Mouse (Mus musculus): ENCODE measurements at regions not wholly inside any gene's neighbourhood (a gene's known extent, or its start where the extent isn't known, plus 50 kb on each side); places are given as distances from the start of the nearest gene placed in this dataset.

- DNase-seq, result no peak
Measured at GRCm38 (mm10) chr11:94882687-94883383, 53.2 kb upstream of the Col1a1 start.

DNA sequence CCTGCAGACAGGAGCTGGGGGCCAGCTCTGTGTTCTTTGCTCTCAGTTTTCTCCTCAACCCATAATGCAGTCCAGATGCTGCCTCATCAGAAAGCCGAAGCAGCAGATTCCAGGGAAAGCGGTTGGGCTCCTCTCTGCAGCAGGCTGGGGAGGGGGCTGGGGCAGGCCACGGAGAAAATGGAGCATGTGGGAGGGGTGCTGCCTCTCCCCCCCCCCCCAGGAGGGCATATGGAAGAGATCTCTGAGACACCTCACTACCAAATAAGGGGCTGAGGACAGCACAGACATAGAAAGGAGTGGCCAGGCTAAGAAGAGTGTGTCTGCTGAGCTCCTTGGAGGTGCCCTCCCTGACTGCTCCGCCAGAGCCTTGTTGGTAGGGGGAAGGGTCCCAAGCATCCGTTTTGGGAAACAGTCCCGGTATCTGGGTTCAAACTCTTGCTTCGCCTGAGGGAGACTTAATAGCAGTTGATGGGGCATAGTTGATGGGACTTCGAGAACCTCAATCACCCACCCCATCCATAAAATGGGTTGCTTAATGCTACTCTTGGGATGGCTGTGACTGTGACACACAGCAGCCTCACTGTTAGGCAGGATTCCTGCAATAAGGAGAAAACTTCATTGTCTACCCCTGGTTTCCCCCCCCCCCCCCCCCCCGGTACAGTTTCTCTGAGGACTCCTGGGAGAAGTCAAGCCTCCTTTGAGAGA, 53.9 kb upstream of the Col1a1 start:
- no peak for DNase-seq

- no peak for DNase-seq
Measured at GRCm38 (mm10) chr11:94880896-94881840, 54.9 kb upstream of the Col1a1 start.

- DNase-seq, result no peak
Measured at GRCm38 (mm10) chr11:94876707-94877106, 59.3 kb upstream of the Col1a1 start.

GRCm38 (mm10) chr11:94875026-94875425, 61.0 kb upstream of the Col1a1 start:
- no peak for DNase-seq

DNA sequence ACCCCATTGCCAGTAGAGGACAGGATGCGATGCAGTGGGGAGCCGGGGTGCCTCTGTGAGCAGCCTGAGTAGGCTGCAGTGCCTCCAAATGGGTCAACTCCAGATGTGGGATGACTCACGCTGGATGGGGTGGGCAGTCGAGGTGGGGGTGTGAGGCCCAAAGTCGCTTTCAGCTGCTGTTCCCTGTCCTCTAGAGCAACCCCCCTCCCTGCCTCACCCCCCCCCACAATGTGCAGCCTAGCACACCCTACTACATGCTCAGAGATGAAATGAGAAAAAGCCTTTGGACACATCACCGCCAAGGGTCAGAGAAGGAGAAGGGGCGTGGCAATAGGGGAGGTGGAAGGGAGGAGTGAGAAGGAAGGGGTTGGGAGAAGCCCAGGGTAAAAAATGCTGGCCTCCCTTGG, 61.9 kb upstream of the Col1a1 start:
- no peak for DNase-seq

DNA sequence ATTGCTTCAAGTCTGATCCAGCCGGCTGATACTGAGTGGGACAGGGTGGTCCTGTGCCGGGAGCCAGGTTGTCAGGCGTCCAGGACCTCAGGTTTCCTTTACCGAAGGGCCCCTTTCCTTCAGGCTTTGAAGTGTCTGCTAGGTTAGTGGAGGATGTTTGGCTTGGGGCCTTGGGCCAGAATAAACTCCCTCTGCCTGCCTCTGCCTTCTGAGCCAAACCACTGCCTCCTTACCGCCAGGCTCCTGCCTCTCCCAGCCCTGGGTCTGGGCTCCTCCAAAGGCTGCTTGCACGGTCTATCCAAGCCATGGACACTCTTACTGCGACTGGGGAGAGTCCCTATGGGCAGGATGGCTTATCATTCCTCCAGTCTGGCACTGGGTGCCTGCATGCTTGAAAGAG, 62.3 kb upstream of the Col1a1 start:
- DNase-seq, result no peak

GRCm38 (mm10) chr11:94872921-94873320, 63.1 kb upstream of the Col1a1 start:
- DNase-seq, result peak in 1 of 2 experiments; percentile 66

GRCm38 (mm10) chr11:94870341-94870740, 65.7 kb upstream of the Col1a1 start:
- DNase-seq, result peak; percentile 67 to 71

- peak in 1 of 2 experiments; percentile 33 for DNase-seq
Measured at GRCm38 (mm10) chr11:94869866-94870265, 66.2 kb upstream of the Col1a1 start.

- peak; percentile 76 to 85 for DNase-seq
Measured at GRCm38 (mm10) chr11:94866176-94866967, 69.7 kb upstream of the Col1a1 start.

GRCm38 (mm10) chr11:94850129-94850528, 67.6 kb upstream of the Tmem92 start:
- DNase-seq, result no peak

- DNase-seq, result peak; percentile 8
Measured at GRCm38 (mm10) chr11:94839133-94839532, 56.6 kb upstream of the Tmem92 start.

DNA sequence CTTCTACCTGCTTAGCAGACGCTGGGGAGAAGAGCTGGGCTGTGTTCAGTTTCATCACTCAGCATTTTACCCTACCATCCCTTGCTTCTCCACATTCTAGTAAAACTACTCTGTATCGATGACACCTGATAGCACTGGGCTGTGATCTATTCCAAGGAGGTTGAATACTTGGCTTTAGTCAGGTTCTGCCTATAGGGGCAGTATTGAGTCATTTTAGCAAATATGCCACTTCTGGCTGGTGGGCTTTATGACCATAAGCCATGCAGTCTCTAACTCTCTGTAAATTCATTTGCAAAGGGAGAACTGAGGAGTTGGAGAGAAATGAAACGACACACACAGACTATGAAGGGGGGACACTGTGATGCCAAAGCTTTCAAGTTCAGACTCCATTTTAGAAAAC, 55.6 kb upstream of the Tmem92 start:
- DNase-seq, result no peak

DNA sequence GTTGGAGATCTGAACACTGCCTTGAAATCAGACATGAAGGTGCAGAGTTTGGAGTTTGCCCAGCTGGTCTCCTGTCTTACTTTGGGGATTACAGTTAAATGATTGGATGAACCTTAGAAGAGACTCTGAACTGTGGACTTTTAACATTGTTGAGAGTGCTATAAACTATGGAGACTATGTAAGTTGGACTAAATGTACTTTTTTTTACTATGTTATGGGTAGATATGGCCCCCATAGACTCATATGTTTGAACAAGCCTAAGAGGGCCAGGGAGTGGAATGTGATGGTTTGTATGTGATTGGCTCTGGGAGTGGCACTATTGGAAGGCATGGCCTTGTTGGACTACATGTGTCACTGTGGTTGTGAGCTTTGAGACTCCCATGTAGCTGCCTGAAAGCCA, 53.8 kb upstream of the Tmem92 start:
- DNase-seq, result no peak

- DNase-seq, result peak; percentile 65 to 78
Measured at GRCm38 (mm10) chr11:94832246-94832985, 49.9 kb upstream of the Tmem92 start.

Data from adrenal gland, postnatal 36 days (tissue).